Mouse (Mus musculus): Measurements from ENCODE around the gene Prkd3.

The Prkd3 gene

DNA sequence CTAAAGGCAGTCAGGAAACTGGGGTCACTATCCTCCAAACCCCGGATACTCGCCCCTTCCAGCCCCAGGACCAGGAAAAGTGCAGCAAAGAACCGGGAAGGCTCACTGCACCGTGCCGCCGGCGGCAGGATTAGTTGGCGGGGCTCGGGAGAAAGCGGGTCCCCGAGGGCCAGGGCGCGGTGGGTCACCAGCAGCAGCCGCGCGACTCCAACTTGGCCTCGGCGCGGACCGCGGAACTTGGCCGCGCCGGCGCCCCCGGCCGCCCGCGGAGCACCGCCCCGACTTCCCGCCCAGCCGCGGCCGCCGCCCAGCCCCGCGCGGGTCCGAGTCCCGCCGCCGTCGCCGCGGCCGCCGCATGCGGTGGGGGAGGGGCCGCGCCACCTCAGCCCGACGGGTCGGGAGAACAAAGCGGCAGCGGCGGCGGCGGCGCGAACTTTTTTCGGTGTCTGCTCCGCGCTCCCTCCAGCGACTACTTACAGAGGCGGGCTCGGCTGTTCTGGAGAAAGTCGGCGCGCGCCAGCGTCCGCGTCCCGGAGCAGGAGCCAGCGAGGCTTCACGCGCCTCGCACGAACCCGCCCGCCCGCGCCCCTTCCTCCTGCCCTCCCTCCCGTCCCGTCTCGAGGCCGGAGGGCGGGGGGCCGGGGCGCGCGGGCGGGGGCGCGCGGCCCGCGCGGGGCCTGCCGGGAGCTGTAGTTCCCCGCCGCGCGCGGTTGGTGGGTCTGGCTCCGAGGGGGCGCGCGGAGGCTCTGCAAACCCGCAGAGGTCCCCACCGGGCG lies at the start of gene Prkd3:
Gene Prkd3, minus strand, starts transcription at position 609 of the 776 bp plus-strand sequence.
- DNase-seq (ENCODE audit: low spot score) = peak; percentile 83

DNA sequence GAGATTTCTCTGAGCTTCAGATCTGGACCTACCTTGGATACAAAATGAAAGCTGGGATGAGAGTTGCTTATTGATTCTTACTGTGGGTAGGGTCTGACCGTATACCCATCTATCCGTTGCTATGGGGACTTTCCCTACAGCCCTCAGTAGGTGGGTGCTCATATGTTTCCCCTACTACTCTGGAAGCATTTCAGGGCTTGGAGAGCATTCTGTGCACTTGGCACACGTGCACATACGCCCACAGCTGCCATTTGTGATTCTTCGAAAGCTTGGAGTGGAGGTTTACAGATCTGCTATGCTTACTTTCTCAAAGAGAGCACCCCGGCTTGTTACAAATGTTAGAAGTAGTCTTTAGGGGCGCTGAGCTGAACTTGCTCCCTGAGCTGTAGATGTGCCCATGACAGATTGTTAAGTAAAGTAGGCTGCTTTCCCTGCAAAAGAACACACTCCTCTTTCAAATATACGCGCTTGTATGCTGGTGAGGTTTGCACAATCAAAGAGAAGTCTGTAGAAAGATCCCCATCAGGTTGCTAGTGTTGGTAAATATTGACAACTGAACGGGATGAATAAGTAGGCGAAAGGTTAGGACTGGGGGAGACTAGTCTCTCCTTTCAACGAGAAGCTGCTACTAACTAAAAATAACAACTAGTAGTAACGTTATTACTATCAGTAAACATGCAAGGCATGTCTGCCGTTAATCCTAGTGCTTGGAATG lies 49.3 kb upstream of the Prkd3 start:
- no peak for DNase-seq (ENCODE audit: low spot score)

DNA sequence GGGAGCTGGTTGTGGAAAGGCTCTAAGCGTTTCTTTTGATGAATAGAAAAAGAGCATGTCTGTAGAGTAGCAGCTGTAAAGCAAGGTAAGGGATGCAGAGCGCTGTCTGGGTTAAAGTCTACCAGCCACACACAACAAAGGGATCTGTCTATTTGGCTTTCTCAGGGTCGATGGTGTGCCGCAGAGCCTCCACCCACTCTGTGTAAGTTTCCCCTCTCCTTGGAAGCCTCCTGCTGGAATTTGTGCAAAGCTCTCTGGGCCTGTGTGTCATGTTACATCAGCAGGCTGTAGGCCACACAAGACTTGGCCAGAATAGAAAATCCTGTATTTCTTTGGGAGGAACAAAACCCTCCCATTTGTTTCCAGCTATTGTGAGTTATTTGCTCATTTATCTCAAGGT lies 48.4 kb upstream of the Prkd3 start:
- DNase-seq (ENCODE audit: low spot score) = no peak

DNA sequence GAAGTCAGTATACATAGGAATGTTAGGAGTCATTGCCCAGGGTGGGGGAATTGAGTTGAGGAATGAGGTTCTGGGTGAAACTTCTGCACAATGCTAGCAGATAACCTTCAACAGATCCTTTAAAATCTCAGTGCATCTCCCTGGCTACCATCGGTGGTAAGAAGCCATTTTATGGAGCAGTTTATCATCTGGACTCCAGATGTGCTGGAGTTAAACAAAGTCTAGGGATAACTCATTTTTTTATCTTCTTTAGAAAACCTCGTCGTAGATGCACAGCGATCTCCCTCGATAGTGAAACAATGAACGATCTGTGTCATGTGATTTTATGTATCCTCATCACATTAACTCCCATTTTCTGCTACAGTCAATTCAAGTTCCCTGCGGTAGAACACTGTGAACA lies 48.0 kb upstream of the Prkd3 start:
- DNase-seq (ENCODE audit: low spot score) = no peak

DNA sequence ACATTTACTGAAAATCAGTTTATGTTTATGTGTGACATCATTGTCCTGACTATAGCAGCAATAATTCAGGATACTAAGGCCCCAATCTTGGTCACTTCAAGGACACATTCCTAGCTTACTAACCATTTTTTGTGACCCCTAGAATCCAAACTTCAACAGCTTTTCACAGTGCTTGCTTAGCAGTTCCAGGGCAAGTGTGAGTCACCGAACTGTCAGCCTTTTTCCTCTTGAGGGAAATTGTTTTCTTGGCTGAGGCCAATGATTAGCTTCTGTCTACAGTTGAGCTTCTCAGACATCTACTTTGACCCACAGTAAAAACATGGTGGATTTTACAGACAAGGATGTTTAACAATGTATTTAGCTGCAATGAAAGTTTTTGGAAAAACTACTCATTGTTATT lies 43.6 kb upstream of the Prkd3 start:
- no peak for DNase-seq (ENCODE audit: low spot score)

DNA sequence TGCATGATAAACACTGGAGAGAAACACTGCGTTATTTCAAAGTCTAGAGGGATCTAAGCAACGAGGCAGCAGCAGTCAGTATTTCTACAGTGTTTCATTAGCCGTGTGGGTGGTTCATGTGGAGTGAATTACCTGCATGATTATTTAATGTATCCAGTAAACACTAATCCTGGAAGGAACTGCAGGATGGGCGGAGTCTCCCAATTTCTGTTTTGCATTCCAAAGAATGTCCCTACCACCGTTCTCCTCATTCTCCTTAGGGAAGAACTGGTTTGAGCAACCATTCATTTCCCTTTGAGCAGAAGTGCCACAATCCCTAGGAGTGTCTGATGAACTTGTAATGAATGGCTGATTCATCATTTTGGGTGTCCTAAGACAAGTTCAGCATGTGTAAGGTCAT lies 39.6 kb upstream of the Prkd3 start:
- DNase-seq (ENCODE audit: low spot score) = no peak

DNA sequence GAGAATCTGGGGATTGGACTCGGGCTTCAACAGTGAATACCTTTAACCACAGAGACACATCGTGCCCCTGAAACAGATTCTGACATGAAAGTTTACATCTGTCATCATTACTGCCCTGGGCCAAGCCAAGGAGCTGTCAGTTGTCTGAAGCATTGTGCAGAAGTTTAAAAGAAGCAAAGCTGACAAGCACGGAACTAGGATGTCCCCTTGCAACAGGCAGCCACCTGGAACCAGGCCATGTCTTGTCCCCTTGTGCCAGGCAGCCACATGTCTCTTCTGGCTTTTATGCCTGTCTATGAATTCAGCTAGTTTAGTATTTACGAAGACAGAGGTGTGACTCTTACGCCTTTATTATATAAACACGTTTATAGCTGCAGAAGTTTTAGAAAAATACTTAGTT lies 37.7 kb upstream of the Prkd3 start:
- peak; percentile 52 for DNase-seq (ENCODE audit: low spot score)

DNA sequence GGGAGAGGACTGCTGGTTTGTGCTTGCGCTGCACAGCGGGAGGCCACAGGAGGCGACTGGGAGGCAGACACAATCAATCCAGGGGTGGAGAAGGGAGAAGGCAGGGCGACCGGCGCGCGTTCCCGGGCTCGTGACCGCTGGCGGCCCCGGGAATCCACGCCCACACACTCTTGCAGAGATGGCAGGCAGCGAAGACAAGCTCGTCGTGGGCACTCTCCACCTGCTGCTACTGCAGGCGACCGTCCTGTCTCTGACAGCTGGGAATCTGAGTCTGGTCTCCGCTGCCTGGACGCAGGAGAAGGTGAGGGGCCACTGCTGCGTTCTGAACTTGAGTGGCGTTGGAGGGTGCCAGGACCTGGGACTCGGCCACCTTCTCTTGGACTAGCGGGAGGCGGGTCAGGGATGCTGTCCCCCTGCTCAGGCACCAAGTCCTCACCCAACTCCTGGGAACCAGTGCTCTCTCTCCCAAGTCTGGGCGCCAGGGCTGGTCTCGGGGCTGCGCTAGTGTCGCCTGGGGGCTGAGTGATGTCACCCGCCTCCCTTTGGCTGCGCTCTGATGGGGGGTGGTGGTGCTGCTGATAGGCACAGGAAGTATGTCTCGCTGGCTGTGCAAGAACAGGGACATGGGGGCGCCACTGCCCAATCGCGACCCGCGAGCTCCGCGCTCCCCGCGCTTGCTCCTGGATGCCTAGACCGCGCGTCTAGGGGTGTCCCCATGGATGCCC lies 31.6 kb upstream of the Prkd3 start:
- DNase-seq (ENCODE audit: low spot score) = peak; percentile 87

DNA sequence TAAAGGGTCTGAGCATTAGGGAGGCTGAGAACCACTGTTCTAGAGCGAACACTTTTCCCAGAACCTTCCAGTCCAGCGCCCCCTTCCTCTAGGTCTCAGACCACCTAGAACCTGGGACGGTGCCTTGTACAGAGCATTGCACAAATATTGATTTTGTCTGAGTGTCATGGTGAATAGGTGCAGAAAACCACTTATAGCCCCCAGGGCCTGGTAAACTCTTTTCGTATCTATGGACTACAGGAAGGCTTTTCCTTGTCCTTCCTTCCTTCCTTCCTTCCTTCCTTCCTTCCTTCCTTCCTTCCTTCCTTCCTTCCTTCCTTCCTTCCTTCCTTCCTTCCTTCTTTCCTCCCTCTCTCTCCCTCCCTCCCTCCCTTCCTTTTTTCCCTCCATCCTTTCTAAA lies 31.0 kb upstream of the Prkd3 start, which contains the start of gene Qpct:
Gene Qpct, plus strand, starts transcription at position 301 of the 400 bp plus-strand sequence.
- no peak for DNase-seq (ENCODE audit: low spot score)

DNA sequence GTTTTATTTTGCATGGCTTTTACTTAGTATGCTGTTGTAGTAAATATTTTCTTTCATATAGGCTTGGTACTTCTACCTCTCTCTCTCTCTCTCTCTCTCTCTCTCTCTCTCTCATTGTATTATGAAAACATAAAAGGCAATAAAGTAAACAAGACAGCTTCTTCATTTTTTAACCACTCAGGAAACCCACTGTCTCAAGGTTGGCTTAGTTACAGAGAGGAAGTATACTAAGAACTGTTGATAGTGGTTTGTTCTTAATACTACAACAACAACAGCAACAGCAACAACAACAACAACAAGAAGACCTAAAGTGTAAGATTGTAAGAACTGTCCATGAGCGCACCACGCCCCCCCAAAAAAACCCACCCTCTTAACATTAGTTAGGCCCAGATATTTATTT lies 23.1 kb upstream of the Prkd3 start:
- DNase-seq (ENCODE audit: low spot score) = no peak

DNA sequence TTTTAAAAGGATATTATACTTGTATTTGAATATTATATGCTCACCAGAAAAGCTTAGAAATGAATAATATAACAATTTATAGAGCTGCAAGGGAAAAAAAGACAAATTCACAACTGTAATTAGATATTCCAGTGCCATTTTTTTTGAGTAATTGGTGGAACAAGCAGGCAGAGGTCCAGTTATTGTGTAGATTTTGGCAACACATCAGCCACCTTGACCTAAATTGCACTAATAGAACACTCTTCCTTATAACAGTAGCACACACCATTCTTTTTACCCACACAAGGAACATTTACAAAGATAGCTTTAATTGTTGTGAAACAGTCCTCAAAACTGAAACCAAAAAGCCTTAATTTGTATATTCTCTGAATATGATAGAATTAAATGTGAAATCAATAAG lies 19.0 kb upstream of the Prkd3 start:
- no peak for DNase-seq (ENCODE audit: low spot score)

DNA sequence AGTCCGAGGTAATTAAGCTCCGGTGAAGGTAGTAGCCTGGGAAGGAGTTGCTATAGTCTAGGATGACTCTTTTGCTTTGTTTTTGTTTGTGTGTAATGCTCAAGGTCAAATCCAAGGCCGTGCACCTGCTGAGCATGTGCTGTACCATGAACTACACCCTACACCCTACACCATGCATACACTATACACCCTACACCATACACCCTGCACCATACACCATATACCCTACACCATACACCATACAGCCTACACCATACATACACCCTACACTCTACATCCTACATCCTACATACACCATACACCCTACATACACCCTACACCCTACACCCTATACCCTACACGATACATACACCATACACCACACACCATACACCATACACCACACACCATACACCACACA lies 12.2 kb upstream of the Prkd3 start:
- no peak for DNase-seq (ENCODE audit: low spot score)

DNA sequence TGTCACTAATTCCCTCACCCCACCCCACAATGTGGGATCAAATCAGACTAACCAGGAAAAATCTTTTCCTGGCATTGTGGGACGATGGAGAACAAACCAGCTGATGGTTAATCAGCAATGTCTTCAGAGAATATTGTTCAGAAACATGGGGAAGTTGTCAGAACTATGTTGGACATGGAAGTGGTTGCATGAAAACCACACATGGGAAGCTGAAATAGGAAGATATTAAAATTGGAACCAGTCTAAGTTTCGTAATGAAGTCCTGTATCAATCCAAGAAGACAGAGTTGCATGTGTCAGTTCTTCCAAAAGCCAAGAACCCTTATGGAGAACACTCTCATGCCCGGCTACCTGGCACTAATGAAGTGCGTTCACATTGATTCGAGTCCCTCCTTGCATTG lies 11.0 kb upstream of the Prkd3 start:
- no peak for DNase-seq (ENCODE audit: low spot score)

DNA sequence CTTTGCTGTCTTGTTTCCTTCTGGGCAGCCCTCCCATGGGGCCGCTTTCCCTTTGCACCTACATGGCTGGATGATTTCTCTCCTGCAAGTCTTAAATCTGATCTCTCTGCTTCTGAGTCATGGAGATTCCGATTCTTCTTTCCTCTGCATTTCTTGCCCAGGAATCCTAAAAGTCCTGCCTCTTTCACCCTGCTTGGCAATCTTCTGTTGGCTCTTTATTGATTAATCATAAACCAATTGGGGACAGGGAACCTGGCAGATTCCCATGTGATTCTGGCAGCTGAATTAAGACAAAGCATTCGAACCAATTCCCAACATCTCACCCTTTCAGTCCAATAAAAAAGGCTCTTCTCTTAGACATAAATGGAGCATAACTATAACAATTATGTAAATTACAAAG lies 8.6 kb upstream of the Prkd3 start:
- no peak for DNase-seq (ENCODE audit: low spot score)

DNA sequence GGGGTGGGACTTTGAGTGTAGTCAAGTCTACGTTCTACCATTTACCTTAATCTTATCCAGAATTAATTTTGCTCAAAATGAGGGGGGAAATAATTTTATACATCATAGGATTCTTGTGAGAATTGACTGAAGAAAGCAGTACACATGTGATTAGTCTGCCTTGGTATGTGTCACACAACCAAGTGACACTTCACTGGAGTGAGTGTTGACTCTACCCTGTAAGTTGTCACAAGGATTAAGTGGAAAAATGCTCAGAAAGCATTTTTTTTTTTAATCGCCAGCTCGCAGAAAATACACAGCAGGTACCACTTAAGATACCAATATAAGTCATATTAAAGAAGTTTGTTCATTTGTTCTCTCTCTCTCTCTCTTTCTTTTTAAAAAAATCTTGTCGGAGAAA lies 3.9 kb upstream of the Prkd3 start:
- no peak for DNase-seq (ENCODE audit: low spot score)

DNA sequence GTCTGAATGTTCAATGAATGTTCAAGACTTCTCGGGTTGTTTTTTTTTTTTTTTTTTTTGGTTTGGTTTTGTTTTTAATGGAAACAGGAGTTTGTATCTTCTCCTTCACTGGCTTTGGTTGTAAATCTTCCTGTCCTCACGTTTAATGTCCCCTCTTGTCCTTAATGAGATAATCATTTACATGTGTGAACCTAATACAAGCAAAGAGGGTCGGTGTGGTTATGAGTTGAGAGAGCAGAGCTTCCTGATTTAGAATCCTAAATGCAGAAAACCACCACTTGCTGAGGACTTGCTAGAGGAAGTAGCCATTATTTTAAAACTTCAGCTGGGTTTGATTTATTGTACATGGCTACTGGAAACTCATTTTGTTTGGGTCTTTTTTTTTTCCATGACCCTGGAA lies 2.1 kb upstream of the Prkd3 start:
- DNase-seq (ENCODE audit: low spot score) = no peak

DNA sequence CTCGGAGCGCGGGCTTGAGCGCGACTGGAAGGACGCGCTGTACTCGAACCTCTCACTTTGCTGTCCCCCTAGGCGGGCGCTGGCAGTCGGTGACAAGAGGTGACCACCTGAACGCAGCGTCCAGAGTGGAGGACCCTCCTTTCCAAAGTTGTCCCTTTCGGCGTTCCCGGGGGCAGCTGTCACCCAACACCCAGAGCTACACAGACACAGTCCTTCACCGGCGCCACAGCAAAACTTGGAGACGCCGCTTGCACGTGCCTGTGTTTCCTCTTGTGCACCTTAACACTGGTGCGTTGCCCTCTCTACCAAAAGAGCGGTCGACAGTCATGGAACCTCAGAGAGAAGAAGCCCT lies 344 bp upstream of the Prkd3 start:
- DNase-seq (ENCODE audit: low spot score) = no peak

DNA sequence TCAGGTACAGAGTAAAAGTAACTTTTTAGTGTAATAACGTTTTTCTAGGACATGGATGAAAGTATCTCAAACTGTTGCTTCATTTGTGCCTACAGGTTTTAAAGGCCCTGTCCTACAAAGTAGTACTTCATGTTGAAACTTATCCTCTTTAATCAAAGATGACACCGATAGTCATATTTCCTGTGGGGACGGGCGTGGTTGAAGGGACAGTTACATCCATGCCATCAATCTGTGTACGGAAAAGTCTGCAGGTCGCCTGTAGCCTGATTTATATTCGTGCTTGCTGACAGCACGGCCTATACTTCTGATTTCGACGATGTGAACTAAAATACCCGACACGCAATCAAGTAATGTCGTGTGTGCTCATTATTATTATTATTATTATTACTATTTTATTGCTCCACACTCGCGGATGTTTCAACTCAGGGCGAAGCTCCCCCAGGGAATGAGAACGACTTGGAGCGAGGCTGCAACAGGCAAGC lies 849 bp downstream of the Prkd3 start:
- no peak for DNase-seq (ENCODE audit: low spot score)

DNA sequence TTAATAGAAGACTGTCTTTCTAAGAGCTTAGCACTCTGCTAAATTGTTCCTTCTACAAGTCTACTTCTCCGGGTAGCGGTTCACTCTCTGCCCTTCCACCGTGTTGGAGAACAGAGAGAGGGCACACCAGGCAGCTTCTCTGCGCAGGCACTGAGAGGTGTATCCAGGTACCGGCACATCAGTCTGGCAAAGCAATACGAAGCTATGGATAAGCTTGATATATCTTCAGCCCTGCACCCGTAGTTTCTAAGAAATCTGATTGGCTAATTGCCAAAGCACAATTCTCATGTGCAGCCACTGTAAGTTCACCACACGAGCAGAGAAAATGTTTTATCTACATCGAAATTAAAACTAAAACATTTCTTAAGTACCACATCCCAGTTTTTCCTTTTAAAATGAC lies 2.2 kb downstream of the Prkd3 start:
- DNase-seq (ENCODE audit: low spot score) = no peak

DNA sequence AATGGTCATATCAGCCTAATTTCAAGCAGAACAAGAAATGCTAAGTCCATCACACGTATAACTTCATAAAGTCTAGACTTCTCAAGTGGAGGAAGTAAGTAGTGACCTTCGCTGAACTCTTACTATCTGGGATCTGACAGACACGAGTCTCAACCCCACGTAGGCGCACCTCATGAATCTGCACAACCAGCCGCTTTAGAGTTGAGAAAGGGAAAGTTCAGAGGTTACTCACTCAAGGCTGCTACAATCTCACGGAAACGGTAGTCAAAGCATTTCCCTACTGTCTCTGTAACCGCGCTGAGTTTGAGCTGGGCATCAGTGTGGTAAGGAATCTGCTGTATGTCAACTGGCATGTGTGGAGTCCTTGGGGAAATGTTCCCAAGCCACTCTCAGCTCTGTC lies 4.8 kb downstream of the Prkd3 start:
- DNase-seq (ENCODE audit: low spot score) = no peak

DNA sequence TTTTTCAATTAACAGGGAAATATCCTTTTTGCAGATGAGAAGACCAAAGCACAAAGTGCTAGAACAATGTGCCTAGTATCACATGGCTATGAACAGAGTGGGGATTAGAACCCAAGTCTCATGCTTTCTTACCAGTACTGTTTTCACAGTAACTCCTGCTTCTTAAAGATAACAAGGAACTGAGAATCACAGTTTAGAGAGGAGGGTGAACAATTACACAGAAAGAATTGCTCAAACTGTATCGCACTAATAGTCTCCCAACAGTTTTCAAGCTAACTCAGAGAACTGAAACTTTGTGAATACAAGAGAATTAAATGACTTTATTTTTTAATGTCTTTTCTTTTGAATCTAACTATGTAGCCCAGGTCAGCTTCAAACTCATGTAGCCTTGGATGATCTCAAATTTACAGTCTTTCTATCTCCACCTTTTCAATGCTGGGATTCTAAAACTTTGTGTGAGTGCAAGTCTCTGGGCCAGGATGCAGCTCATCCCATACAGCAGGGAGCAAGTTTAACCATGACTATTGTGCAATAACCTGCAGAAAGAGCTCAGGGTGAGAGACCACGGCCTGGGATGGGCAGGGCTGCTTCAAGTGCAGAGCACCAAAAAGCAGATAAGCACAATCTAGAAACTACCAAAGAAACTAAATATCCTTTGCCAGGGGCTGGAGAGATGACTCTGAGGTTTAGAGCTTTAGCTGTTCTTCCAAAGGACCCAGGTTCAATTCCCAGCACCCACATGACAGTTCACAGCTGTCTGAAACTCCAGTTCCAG lies 5.5 kb downstream of the Prkd3 start:
- no peak for DNase-seq (ENCODE audit: low spot score)

DNA sequence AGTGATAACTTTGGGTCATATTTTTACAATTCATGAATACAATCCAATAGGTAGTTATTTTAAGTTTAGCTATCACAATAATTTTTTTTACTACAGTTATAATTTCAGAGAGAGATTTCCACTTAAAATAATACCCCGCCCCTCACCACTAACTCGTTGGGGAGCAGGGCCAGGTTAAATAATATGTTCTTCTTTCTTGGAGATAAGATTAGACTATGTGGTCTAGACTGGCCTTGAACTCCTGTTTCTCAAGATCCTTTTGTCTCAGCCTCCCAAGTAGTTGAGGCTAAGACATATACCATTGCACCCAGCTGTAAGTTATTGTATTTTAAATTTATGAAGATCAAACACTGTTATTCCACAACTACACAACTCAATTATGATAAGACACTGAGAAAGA lies 7.0 kb downstream of the Prkd3 start:
- DNase-seq (ENCODE audit: low spot score) = no peak

Measured in testis, postnatal 10 days (tissue).